Mouse (Mus musculus): ENCODE results near the gene Tpbg.
"Not testable (repeated sequence)": the region's sequence is repeated elsewhere in the genome, so short reads cannot be mapped to it uniquely, and the experiment has no call there.

The Tpbg gene

GRCm38 (mm10) chr9:85842351-85843011 lies at the start of gene Tpbg:
Tpbg (plus strand) TSS chr9:85842380.
- no peak for DNase-seq (ENCODE audit: low spot score in 2 of 2)

- not testable (repeated sequence) for DNase-seq (ENCODE audit: low spot score in 2 of 2)
Measured at GRCm38 (mm10) chr9:85801986-85802385, 40.2 kb upstream of the Tpbg start.

- no peak for DNase-seq (ENCODE audit: low spot score in 2 of 2)
Measured at GRCm38 (mm10) chr9:85802563-85802962, 39.6 kb upstream of the Tpbg start.

GRCm38 (mm10) chr9:85806411-85806810 lies 35.8 kb upstream of the Tpbg start:
- no peak for DNase-seq (ENCODE audit: low spot score in 2 of 2)

- DNase-seq (ENCODE audit: low spot score in 2 of 2): no peak
Measured at GRCm38 (mm10) chr9:85809246-85809645, 32.9 kb upstream of the Tpbg start.

- DNase-seq (ENCODE audit: low spot score in 2 of 2): no peak
Measured at GRCm38 (mm10) chr9:85820829-85821228, 21.4 kb upstream of the Tpbg start.

GRCm38 (mm10) chr9:85835521-85836425 lies 6.4 kb upstream of the Tpbg start:
- no peak for DNase-seq (ENCODE audit: low spot score in 2 of 2)

- no peak for DNase-seq (ENCODE audit: low spot score in 2 of 2)
Measured at GRCm38 (mm10) chr9:85839626-85840025, 2.6 kb upstream of the Tpbg start.

- DNase-seq (ENCODE audit: low spot score in 2 of 2): no peak
Measured at GRCm38 (mm10) chr9:85841891-85842290, 289 bp upstream of the Tpbg start.

- no peak for DNase-seq (ENCODE audit: low spot score in 2 of 2)
Measured at GRCm38 (mm10) chr9:85843031-85843890, 1.1 kb downstream of the Tpbg start.

GRCm38 (mm10) chr9:85843891-85844646 lies 1.9 kb downstream of the Tpbg start:
- DNase-seq (ENCODE audit: low spot score in 2 of 2): no peak

GRCm38 (mm10) chr9:85844647-85844983 lies 2.4 kb downstream of the Tpbg start:
- no peak for DNase-seq (ENCODE audit: low spot score in 2 of 2)

- DNase-seq (ENCODE audit: low spot score in 2 of 2): no peak
Measured at GRCm38 (mm10) chr9:85846186-85846585, 4.0 kb downstream of the Tpbg start.

- DNase-seq (ENCODE audit: low spot score in 2 of 2): no peak
Measured at GRCm38 (mm10) chr9:85854780-85855179, 12.6 kb downstream of the Tpbg start.

GRCm38 (mm10) chr9:85856511-85856910 lies 14.3 kb downstream of the Tpbg start:
- no peak for DNase-seq (ENCODE audit: low spot score in 2 of 2)

GRCm38 (mm10) chr9:85861065-85861464 lies 18.9 kb downstream of the Tpbg start:
- DNase-seq (ENCODE audit: low spot score in 2 of 2): no peak

GRCm38 (mm10) chr9:85862562-85862961 lies 20.4 kb downstream of the Tpbg start:
- no peak for DNase-seq (ENCODE audit: low spot score in 2 of 2)

GRCm38 (mm10) chr9:85872908-85873307 lies 30.7 kb downstream of the Tpbg start:
- DNase-seq (ENCODE audit: low spot score in 2 of 2): no peak

GRCm38 (mm10) chr9:85893681-85894080 lies 51.5 kb downstream of the Tpbg start:
- DNase-seq (ENCODE audit: low spot score in 2 of 2): no peak

Data from spleen, postnatal 36 days (tissue).